Mouse (Mus musculus) embryo, embryonic 11.5 days (tissue): Measurements from ENCODE around the gene Ptgfrn.

Source experiments
- DNase-seq: peaks from one replicate; pipeline ENCODE4 v3.0.0-alpha.2; 2012; ENCODE audit warnings: low read depth, low spot score

Gene Ptgfrn

DNA sequence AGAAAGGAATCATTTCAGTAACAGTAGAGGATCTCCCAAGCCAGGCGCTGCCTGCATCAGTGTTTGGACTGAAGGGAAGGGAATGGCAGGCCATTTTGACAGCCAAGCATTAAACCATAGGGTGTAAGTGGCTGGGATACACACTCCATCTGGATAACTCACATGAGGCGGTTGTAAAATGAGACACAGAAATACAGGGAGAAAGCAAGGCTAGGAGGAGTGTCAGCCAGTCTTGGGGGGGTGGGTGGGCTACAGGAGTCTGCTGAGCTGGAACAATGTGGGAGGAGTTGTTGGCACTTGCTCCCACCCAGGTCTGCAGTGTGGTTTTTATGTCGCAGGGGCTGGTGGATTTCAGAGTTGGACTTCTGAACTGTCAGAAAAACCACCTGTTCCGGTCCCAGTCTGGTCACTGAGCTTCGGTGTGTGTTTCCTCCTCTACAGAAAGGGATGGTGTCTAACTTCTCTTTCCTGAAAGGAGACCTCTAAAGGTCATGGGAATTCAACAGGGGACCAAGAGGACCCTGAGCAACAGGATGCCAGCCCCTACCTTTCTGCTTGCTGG is 72.0 kb downstream of the Ptgfrn start:
- DNase-seq = no peak

DNA sequence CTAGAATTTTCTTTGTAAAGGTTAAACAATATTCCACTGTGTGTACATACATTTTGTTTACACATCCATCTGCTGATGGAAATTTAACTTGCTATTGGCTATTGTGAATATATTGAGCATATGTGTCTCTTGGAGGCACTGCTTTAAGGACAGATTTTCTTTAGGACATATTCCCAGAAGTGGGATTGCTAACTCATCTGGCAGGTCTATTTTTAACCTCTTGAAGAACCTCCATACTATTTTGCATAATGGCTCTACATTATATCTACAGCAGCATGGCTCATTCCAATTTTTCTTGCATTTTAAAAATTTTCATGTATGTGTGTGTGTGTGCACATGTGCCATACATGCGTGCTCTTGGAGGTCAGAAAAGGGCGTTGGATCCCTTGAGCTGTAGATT is 74.1 kb downstream of the Ptgfrn start:
- no peak for DNase-seq

DNA sequence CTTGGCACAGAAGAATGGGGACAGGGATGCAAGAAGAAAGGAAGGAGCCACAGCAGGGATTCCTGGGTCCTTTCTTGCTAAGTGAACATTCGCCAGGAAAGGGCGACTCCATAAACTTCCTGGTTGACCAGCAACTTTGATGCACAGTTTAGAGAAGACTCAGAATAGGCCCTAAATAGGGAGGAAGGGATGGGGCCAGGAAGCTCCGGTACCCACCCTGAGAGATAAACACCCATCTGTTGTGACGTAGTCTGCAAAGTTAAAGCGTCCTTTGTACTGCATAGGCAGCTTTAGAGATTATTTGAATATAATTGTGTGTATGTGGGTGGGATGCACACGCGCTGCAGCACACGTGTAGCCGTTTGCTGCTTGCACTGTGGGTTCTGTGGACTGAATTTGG is 75.6 kb downstream of the Ptgfrn start:
- no peak for DNase-seq

DNA sequence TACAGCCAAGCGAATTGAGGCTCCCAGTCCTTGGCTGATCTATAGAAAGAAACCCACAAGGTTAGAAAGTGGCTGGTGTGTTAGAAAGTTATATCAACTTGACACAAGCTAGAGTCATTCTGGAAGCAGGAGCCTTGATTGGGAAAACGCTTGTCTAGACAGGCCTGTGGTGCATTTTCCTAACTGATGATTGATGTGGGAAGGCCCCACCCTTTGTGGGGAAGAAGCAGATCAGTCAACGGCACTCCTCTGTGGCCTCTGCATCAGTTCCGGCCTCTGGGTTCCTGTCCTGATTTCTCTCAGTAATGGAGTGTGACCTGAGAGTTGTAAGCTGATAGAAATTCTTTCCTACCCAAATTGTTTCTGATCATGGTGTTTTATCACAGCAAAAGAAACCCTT is 76.4 kb downstream of the Ptgfrn start:
- DNase-seq = no peak

DNA sequence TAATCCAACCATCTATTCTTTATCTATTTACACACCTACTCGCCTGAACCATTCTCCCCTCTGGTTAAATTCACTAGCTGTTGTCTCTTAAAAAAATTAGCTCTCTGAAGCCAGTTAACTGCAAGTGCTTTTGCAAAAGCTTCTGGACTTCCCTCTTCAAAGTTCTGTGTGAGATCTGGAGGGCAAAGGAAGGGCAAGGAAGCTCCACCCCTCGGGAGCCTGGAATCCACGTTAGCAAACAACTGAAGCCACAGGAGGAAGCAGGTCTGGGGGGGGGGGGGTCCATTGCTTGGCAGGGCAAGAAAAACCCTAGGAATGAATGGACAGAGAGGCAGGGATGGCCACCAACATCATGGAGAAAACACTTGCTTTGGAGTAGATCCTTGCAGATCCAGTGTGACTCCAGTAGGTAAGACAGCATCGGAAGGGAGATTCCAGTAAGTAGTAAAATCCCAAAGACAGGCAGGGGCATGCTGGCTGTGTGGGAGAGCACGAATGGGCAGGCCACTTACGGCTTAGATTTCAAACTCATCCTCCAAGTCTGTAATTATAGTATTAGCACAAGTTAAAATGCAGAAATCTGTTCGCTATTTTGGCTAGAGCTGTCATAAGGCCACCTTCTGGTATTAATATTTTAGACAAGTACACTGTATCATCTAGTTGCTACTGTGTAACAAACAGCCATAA is 78.5 kb downstream of the Ptgfrn start:
- no peak for DNase-seq

DNA sequence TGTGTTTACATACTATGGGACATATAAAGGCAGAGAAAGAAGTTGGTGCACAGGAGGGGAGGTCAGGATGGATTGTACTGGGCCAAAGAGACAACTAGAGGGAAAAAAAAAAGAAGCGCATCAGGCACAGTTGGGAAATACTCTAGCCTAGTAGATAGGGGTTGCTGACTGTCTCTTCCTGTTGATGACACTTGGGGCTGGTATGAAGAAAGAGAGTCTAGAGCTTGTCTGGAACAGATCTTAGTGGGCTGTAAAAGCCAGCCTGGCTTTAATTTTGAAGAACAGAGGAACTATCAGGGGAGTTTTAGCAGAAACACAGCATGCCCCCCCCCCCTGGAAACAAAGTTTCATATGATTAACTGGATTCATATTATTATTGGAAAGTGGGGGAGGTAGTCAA is 79.4 kb downstream of the Ptgfrn start:
- no peak for DNase-seq

DNA sequence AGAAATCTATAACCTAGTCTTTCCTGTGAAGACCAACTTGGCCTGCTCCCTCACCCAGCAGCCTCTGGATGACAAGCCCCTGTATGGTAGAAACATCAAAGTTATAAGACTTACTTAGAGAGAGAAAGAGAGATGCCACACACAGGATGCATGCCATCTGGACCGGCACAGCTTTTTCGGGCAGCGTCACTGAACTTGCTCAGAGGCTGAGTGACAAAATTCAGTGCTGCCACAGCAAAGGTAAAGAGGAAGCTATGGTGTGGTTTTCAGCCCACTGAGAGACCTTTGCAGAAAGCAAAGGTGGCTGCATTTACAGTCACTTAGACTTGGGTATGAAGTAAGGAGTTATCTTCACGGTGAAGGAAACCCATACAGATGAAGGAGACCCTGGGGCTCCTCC is 80.7 kb downstream of the Ptgfrn start, which contains the start of gene Cd101:
Cd101 (minus strand) TSS at position 218 of the 400 bp plus-strand sequence.
- DNase-seq = no peak

DNA sequence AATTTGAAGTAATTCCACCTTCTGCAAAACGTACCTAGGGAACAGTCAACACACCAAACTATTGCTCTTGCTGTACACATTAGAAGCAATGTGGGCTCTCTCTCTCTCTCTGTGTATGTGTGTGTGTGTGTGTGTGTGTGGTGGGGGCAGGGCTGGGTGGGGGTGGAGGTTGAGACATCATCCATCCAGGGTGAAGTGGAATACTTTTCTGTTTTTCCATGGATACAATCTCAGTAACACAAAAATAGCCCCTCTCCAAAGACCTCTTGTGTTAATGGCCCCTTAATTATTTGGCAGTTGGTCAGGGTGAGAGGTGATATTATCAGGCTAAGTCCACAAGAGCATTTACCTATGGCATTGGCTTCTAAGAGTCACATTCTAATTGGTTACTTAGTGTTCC is 83.3 kb downstream of the Ptgfrn start:
- DNase-seq = no peak

DNA sequence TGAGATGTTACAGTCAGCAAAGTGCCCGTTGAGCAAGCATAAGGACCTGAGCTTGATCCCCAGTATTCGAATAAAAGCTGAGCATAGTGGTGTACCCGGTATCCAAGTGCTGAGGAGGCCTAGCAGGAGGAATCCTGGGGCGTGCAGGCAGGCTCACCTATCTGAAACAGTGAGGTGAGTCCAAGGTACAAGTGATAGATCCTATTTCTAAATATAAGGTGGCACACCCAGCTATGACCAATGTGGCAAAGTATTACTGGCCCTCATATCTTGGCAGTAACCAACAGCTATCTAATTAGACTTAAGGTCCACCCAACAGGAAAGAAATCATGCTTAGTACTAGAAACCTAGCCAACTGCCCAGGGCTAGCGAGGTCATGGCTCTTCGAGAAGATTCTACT is 87.1 kb downstream of the Ptgfrn start:
- DNase-seq = no peak

DNA sequence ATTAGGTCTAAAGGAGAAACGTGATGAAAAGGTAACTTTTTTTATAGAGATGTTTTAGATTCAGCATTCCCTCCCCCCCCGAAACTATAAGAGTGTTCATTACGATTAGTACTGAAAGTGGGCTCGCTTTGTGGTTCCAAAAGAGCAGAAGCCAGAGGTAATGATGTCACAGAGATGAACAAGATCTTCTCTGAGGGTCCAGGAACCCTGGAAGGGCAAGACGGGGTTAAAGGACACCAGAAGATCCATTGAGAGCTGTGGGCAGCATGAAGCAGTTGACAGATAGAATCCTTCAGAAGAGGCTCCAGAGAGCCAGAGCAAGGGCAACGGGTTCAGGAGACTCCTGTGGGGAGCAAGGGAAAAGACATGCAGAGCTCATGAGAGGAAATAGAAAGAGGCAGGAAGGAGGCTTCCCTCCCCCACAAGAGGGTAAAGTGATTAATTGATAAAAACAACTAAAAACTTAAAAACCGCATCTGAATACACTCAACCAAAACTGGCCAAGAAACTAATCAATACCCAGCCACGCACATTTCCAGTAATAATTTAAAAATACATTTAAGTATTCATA is 88.5 kb downstream of the Ptgfrn start:
- no peak for DNase-seq

DNA sequence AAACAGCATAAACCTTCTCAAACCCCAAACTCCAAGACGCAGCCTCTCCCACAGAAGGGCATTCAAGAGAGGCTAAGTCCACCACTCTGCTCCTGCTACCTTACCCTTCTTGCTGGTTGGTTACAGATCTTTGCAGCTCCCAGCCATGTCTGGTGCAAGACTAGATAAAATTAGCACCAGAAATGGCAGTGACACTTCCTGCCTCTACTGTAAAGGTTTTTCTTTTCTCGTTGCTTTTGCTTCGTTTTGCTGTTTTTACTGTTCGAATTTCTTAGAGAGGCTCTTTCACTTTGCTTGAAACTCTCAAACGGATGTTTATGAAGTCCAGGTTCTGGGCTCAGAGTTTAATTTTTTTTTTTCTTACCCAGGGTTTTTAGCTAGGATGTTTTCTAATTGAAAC is 89.0 kb downstream of the Ptgfrn start:
- no peak for DNase-seq

DNA sequence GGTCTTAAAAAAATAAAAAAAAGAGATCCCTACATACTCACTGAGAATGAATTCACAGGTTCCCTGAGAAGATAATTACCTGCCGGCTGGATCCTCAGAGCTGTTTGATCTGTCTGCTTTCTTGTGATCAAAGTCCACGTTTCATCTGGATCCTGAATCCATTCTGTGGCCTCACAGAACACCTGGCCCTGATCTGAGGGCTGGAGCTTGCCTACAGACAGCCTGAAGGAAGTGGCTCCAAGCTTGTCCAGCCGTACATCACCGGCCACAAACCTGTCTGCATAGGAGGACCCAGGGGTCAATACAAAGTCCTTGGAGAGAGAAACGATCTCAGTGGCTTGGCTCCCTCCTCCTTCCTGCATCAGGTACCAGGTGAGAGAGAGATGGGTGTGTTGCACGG is 91.6 kb downstream of the Ptgfrn start:
- DNase-seq = no peak

DNA sequence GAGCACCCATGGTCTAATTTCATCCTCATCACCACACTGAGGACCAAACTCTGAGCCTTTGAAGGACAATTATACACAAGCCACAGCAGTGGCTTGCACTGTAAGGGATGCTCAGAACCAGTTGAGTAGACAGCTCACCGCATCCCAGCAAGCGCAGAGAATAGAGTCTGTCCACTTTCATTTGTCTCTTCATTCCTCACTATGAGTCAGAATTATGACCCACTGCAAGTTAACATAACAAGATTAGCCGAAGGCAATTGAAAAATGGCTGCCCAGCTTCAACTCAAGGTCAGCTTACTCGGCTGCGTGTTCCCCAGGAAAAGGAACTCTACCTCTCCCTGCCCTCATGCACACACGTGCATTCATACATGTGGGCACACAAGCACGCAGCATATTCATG is 94.0 kb downstream of the Ptgfrn start:
- DNase-seq = no peak

DNA sequence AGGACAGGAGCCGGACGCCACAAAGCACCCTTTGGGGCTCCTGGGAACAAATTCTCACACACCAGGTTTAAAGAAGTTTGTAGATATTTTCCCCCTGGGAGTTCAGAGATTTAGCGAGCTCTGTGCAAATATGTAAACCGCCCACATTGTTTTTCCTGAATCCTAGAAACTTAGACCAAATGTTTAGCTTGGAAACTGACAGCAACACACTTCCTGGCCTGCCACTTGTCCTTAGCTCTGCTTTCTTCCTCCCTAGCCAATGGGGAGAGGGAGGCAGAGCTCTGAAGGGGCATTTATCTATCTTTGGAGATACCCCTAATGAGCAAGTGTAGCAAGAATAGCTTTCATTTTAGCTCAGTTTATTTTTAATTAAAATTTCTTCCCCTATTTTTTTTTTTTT is 94.8 kb downstream of the Ptgfrn start:
- DNase-seq = no peak

DNA sequence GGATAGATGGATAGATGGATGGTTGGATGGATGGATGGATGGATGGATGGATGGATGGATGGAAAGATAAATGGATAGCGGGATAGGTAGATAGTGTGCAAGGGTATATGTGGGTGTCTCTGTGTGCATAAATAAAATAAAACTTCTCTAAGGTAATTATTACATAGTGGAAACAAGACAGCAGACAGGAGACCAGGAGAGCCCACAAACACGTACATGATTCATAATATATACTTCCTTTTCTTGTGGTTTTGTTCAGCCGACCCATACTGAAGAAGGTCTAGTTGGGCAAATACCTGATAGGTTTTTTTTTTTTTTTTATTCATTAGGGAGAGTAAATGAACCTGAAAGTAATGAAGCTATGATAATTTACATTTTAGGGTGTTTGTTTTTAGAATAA is 96.5 kb downstream of the Ptgfrn start:
- no peak for DNase-seq

DNA sequence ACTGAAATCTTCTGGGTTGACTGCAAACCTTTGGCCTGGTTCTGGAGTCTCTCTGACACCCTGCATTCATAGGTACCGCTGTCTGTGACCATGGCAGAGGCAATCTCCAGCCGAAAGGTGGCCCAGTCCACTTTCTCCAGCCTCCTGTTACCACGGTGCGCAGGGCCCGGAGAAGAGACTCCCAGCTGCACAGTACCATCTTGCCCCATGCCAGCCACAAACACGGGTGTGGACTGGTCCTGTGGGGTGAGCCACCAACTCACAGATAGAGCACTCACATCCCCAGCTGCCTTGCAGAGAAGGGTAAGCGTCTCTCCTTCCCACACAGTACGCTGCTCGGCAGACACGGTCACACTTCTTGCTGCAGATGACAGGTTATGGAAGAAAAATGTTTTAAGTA is 97.1 kb downstream of the Ptgfrn start:
- no peak for DNase-seq

DNA sequence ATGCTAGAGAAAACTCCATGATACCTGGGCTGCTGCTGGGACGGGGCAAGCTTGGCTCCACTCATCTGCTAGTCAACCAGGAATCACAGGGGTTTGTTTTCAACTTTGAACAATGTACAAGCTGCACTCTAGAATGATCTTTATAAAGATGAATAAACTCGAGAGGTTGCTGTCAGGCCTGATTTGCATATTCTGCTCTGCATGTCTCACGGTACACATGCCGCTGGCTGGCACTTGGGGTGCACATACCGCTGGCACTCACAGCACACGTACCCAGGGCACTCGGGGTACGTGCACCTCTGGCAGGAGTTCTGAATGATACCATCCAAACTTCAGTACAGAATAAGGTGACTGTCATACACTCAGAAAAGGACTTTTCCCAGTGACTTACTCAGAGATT is 97.5 kb downstream of the Ptgfrn start:
- DNase-seq = no peak

DNA sequence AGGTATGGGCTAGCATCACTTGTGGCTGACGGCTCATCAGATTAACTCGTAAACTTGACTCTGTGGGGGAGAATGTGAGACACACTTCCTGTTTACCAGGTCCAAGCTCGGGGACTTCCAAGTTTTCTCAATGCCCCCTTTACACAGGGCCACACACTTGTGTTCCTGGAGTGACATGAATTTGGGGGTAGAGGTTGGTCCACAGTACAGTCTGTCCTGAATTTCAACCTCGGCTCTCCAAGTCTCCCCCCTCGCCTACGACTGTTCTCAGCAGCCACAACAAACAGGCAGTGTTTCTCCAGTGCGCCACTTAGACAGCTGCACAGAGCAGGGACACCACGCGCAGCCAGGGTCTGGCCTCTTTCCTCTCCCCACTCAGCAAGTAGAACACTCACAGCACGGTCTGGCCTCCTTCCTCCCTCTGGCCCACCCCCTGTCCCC is 97.9 kb downstream of the Ptgfrn start:
- DNase-seq = no peak

DNA sequence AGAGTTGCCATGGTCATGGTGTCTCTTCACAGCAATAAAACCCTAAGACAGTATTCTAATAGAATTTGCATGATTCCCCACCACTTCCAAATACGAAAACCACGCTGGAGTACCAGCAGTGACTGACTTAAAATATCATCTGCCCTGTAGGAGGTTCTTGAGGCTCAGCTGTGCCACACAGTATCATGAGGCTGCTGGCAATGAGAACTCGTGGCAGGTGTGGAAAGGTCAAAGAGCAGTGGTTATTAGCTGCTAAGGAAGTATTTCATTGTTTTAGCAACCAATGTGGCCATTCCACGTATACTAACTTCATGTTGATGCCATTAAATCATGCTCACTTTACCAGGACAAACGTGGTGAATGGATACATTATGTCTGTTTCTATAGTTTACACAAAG is 98.9 kb downstream of the Ptgfrn start:
- no peak for DNase-seq

DNA sequence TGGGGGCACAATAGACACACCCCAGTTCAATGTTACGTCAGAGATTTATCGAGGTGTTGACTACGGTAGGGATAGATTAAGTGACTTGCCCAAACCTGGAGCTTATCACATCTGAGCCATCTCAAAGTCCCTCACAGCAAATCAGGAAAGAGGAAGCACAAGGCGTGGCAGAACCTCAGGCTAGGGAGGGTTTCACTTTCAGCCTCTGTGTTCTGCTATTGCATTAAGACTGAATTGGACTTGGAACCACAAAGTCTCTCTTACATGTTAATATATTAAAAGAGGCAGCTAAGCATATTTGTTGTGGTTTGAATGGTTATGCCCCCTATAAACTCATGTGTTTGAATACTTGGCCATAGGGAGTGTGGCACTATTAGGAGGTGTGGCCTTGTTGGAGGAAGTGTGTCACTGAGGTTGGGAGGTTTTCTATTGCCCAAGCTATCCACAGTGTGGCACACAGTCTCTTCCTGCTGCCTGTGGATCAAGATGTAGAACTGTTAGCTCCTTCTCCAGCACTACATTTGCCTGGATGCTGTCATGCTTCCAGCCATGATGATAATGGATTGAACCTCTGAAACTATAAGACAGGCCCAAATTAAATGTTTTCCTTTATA is 99.4 kb downstream of the Ptgfrn start:
- no peak for DNase-seq

DNA sequence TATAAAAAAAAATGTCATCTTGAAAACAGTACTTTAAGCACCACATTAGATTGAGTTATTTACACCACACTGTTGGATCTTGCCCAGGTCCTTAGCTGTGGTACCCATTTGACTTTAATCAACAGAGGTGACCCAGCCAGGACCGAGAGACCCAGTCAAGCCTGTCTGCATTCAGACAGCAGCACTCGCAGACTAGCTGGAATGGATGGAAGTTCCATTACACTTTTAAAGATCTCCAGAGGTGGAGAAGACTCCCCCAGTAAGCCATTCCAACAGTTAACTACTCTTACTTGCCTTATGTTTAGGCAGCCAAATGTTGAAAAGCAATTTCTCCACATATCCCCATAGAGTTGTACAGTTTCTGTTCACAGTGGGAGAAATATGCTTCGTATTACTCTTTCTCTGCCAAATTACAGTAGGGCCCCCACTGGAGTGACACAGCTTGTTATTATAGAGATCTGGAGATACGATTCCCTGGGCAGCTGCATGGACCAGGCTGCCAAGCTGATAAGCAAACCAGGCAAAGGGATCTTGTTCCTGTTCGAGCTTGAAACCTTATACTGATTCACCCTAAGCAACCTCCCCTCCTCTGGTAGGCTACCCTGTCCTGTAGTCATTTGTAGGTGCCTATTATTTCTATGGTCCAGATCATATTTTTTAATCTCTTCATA is 102.8 kb downstream of the Ptgfrn start:
- DNase-seq = no peak

DNA sequence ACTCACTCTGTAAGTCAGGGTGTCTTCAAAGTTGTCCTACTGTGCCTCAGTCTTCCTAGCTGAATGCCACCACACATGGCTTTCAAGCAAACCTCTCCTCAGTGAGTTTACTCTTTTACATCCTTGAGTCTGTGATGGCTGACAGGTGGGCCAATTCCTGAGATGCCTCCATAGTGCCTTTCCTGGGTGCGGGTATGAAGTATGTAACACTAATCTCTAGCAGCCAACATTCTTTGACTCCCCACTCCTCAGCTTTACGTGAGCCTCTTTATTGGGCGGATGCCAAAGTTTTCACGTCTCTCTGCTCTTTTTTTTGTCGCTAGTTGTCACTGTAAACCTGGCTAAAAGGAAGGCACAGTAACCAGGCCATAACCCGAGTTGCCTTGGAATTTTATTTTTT is 104.7 kb downstream of the Ptgfrn start:
- no peak for DNase-seq
